In the genomic region with DNA sequence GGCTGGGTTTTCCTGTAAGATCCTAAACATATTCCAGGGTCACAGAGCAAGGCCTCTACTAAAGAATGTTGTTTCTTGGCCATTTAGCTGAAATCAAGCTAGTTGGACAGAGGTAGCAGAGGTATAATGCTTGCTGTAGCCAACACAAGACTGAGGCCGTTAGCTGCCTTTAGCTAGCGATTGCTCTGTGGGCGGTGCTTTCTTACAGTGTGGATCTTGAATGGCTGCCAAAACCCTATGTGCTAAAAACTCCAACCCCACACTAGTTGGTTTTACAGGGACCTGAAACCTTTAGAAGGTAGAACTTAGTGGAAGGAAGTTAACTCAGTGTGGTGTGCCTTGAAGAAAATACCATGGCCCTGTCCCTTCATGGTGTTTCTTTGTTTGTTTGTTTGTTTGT, we compare ENCODE assay signal across 23 mouse cellular contexts.
DNase-seq lines count a peak whose midpoint lies in the region; ATAC-seq and TF ChIP-seq lines count a peak whose summit lies in the region.
"Had no signal": no experiment of that assay in that cellular context is flagged by ENCODE, and none has a peak within 500 bp of the region (broad histone marks: within the 10 kb centered on the region; RNA-seq: fewer than 3 reads in every experiment).

No protein-coding gene starts in this region.

- TF ChIP-seq EP300 in MEL (IDR thresholded peaks at IDR 0.05; ENCODE audit: low read depth in 1 of 2, low read length in 2 of 2) = no peak

- no peak for TF ChIP-seq POLR2A in MEL (IDR thresholded peaks at IDR 0.05; ENCODE audit: control insufficient read depth in 1 of 2, insufficient read depth in 1 of 2, low read depth in 1 of 2, low read length in 2 of 2, poor library complexity in 1 of 2)

- no peaks in the 10 kb centered on the region for H3K27me3 ChIP-seq in MEL (ENCODE audit: control insufficient read depth in 1 of 2, insufficient read depth in 2 of 2, low read length in 2 of 2)
- H3K27me3 ChIP-seq: hindbrain, embryonic 15.5 days; limb, embryonic 12.5 days had no signal

- H3K9ac ChIP-seq in MEL (ENCODE audit: control insufficient read depth, low read depth, low read length, poor library complexity, severe bottlenecking) = 0 out of 2 replicates have a peak overlapping the region, but pooled peaks have one; percentile 17
- H3K9ac ChIP-seq: hindbrain, embryonic 15.5 days; limb, embryonic 12.5 days; liver, embryonic 14.5 days had no signal

- TF ChIP-seq RAD21 in MEL (IDR thresholded peaks at IDR 0.05; ENCODE audit: low read depth, low read length) = no peak

- ATAC-seq in common myeloid progenitor, adult 5-6 weeks (replicated peaks; ENCODE audit: low read depth, poor library complexity, severe bottlenecking) = peak; percentile 77
- ATAC-seq in megakaryocyte-erythroid progenitor cell, adult 5-6 weeks (replicated peaks; ENCODE audit: low FRiP score, low TSS enrichment, poor library complexity, severe bottlenecking) = peak; percentile 74; the same call in 1 of the 2 replicates
- ATAC-seq: activated CD4-positive, CD25-positive, alpha-beta regulatory T cell, adult 4 months; forebrain, embryonic 14.5 days; intestine, postnatal 0 days; Patski had no signal

- no peak overlapping the region for H3K4me3 ChIP-seq in gastrocnemius, adult 2 months
- H3K4me3 ChIP-seq in MEL (ENCODE audit: control insufficient read depth in 1 of 2, insufficient read depth in 1 of 2, low read depth in 2 of 2, low read length in 2 of 2) = peak overlapping the region in 1 of 2 experiments; percentile 40; a peak in 1 of 4 replicates
- H3K4me3 ChIP-seq: erythroblast, embryonic 14.5 days; heart, adult 2 months; hindbrain, embryonic 15.5 days; limb, embryonic 12.5 days; midbrain, embryonic 10.5 days had no signal

- DNase-seq in gastrocnemius, adult 2 months = no peak
- no peak for DNase-seq in gastrocnemius, postnatal 25 days
- DNase-seq in MEL (ENCODE audit: low read depth, low spot score) = peak; percentile 81
- no peak for DNase-seq in ovary, postnatal 36 days (ENCODE audit: low spot score)
- no peak for DNase-seq in kidney, adult 18-20 months
- DNase-seq in kidney, postnatal 25 days = no peak
- DNase-seq: adrenal gland, postnatal 25 days; cerebellum, adult 9-11 months; heart, adult 2 months; kidney, postnatal 14 days; lung, postnatal 10 days; thymus, adult 2 months had no signal

- H3K36me3 ChIP-seq in MEL (ENCODE audit: control insufficient read depth in 1 of 2, insufficient read depth in 2 of 2, low read length in 2 of 2) = peaks cover 0 to 17% of the 10 kb centered on the region in 2 experiments; a peak in 2 of 4 replicates
- H3K36me3 ChIP-seq: hindbrain, embryonic 15.5 days; limb, embryonic 12.5 days; midbrain, embryonic 10.5 days had no signal

- H3K79me2 ChIP-seq in MEL (ENCODE audit: control insufficient read depth, insufficient read depth, low read length, poor library complexity) = no peaks in the 10 kb centered on the region

- peaks cover 13 to 18% of the 10 kb centered on the region in 2 experiments for H3K4me1 ChIP-seq in MEL (ENCODE audit: control insufficient read depth in 1 of 2, insufficient read depth in 2 of 2, low read length in 2 of 2)
- H3K4me1 ChIP-seq: hindbrain, embryonic 15.5 days; limb, embryonic 12.5 days; midbrain, embryonic 10.5 days had no signal

- intact Hi-C loops in gastrocnemius, adult 2 months (cut with DNase I) = no loop called here

- 0 out of 2 replicates have a peak overlapping the region, but pooled peaks have one; percentile 43 for H3K27ac ChIP-seq in gastrocnemius, adult 2 months
- H3K27ac ChIP-seq in MEL (ENCODE audit: control insufficient read depth, low read depth, low read length) = no peak overlapping the region
- H3K27ac ChIP-seq: heart, adult 2 months; hindbrain, embryonic 15.5 days; limb, embryonic 12.5 days; liver, embryonic 14.5 days; midbrain, embryonic 10.5 days had no signal

- TF ChIP-seq CTCF in gastrocnemius, adult 2 months (IDR thresholded peaks at IDR 0.05) = no peak
- TF ChIP-seq CTCF in MEL (IDR thresholded peaks at IDR 0.05 in 2 of 3, conservative IDR thresholded peaks at IDR 0.05 in 1 of 3; ENCODE audit: control insufficient read depth in 1 of 3, insufficient read depth in 1 of 3, low read depth in 2 of 3, low read length in 3 of 3, poor library complexity in 1 of 3, severe bottlenecking in 1 of 3) = no peak

- H3K9me3 ChIP-seq in MEL (replicated peaks; ENCODE audit: insufficient read depth, low read length) = no peaks in the 10 kb centered on the region
- H3K9me3 ChIP-seq: hindbrain, embryonic 15.5 days; limb, embryonic 12.5 days; midbrain, embryonic 10.5 days had no signal

TF ChIP-seq in MEL, 35 proteins besides CTCF, POLR2A, EP300 and RAD21:
- no peak for TF ChIP-seq RCOR1 (IDR thresholded peaks at IDR 0.05; ENCODE audit: low read depth, low read length)
- no peak for TF ChIP-seq ELF1 (IDR thresholded peaks at IDR 0.05; ENCODE audit: low read depth, low read length)
- 0 out of 2 replicates have a peak, but pooled peaks have one; percentile 30 for TF ChIP-seq TBP (IDR thresholded peaks at IDR 0.05; ENCODE audit: low read depth, low read length)
- no peak for TF ChIP-seq JUND (IDR thresholded peaks at IDR 0.05; ENCODE audit: low read depth, low read length)
- no peak for TF ChIP-seq USF1 (IDR thresholded peaks at IDR 0.05; ENCODE audit: low read depth, low read length)
- no peak for TF ChIP-seq ZC3H11A (IDR thresholded peaks at IDR 0.05; ENCODE audit: low read depth, low read length)
- no peak for TF ChIP-seq CHD1 (IDR thresholded peaks at IDR 0.05; ENCODE audit: low read depth, low read length)
- TF ChIP-seq ETS1 (IDR thresholded peaks at IDR 0.05; ENCODE audit: low read depth, low read length) = peak; percentile 25; the same call in 1 of the 2 replicates
